Mouse (Mus musculus): Measurements from ENCODE around the gene Trhde. TPM values are rescaled to one million over a fixed set of nuclear protein-coding genes. Genes with fewer than 3 reads are reported as not detected.

Gene Trhde
- polyA plus RNA-seq (2011; ENCODE audit: insufficient read length, low read depth, missing spikeins), result 0.12 and 0.18 TPM in 2 replicates

DNA sequence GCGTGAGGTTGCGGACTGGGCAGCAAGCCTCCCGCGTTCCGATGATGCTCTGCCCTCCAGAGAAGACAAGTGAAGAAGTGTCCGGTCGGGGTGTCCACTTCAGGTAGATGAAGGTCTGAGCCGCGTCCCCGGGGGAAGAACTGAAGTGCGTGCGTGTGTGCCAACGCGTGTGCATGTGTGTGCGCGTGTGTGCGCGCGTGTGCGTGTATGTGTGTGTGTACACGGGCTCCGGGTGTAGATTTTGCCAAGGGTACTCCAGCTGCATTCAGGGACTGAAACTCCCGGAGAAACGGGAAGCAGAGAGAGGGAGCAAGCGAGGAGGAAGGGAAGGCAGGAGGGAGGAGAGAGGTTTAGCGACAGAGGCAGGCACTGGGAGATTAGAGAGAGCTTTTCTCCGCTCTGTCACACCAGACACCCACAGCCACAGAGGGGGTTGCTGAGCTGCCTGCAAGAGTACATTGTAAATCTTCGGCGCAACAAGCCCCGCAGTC lies at the start of gene Trhde:
Gene Trhde (minus strand): TSS at position 147 of the 491 bp plus-strand sequence.
- H3K4me1 ChIP-seq (ENCODE audit: control insufficient read depth, insufficient read depth, low read length), result no peaks in the 10 kb centered on the region
- no peak for TF ChIP-seq CTCF (IDR thresholded peaks at IDR 0.05; ENCODE audit: borderline replicate concordance, insufficient read depth, low read length)
- TF ChIP-seq POLR2A (IDR thresholded peaks at IDR 0.05; ENCODE audit: low read depth, low read length), result no peak
- H3K4me3 ChIP-seq (ENCODE audit: insufficient read depth, low read length), result peak within 1 kb of the TSS; percentile 42
- H3K27ac ChIP-seq (ENCODE audit: insufficient read depth, low read length), result no peak within 1 kb of the TSS

DNA sequence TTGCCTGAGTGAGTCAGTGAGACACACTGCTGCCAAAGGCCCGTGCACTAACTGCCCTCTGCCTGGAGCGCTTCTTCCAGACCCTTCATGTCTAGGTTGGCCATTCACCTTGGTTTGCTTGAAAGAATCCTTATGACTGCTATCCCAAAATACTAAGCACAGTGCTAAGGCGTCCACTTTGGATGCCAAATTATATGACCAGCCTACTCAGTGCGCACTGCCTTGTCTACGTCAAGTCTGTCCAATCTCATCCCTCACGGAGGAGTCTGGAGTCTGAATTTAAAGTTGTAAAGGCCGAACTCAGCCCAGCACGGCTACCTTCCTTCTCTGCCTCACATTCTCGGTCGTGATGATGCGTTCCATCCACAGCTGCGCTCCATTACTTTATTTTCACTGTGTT lies 39.9 kb upstream of the Trhde start:
- H3K4me1 ChIP-seq (ENCODE audit: control insufficient read depth, insufficient read depth, low read length), result no peaks in the 10 kb centered on the region
- TF ChIP-seq POLR2A (IDR thresholded peaks at IDR 0.05; ENCODE audit: low read depth, low read length), result no peak
- TF ChIP-seq CTCF (IDR thresholded peaks at IDR 0.05; ENCODE audit: borderline replicate concordance, insufficient read depth, low read length), result no peak
- H3K4me3 ChIP-seq (ENCODE audit: insufficient read depth, low read length), result no peak overlapping the region
- H3K27ac ChIP-seq (ENCODE audit: insufficient read depth, low read length), result no peak overlapping the region

DNA sequence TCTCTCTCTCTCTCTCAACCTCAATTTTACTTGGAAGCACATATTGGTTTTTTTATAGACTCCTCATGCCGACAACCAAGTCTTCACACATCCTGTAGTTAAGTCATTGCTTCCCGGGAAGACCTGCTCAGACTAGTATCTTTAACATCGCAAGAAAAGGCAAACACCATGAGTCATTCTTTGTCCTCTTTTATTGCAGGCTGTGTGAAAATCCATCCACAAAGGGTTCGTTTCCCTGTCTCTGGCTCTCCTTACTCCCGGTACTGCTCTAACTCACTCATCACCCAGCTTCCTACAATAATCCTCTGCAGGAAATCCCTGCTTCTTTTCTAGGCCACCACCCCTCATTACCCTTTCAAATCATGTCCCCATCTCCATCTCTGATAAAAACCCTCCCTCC lies 39.3 kb upstream of the Trhde start:
- no peak overlapping the region for H3K4me3 ChIP-seq (ENCODE audit: insufficient read depth, low read length)
- no peak overlapping the region for H3K27ac ChIP-seq (ENCODE audit: insufficient read depth, low read length)
- H3K4me1 ChIP-seq (ENCODE audit: control insufficient read depth, insufficient read depth, low read length), result no peaks in the 10 kb centered on the region
- no peak for TF ChIP-seq CTCF (IDR thresholded peaks at IDR 0.05; ENCODE audit: borderline replicate concordance, insufficient read depth, low read length)
- TF ChIP-seq POLR2A (IDR thresholded peaks at IDR 0.05; ENCODE audit: low read depth, low read length), result no peak

DNA sequence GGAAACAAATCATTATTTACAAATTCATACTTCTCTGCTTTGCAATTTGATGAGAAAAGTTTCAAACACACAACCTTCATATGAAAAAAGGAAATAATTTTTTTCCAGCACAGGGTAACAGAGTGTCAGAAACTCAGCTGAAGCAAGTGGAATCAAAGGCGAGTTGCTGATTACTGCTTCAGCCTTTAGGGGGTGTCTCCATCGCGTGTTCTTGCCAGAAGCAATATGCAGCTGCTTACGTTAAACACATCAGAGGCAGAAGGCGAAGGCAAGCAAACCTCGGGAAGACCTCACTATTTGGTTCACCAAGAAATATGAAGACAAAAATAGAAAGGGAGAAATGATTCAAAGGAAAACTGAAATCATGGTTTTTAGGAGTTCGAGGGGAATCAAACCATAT lies 29.2 kb upstream of the Trhde start:
- TF ChIP-seq POLR2A (IDR thresholded peaks at IDR 0.05; ENCODE audit: low read depth, low read length) (no peak), CTCF (IDR thresholded peaks at IDR 0.05; ENCODE audit: borderline replicate concordance, insufficient read depth, low read length) (no peak)
- H3K27ac ChIP-seq (ENCODE audit: insufficient read depth, low read length), result no peak overlapping the region
- no peak overlapping the region for H3K4me3 ChIP-seq (ENCODE audit: insufficient read depth, low read length)
- peaks cover 3% of the 10 kb centered on the region; the same call in 1 of the 2 replicates for H3K4me1 ChIP-seq (ENCODE audit: control insufficient read depth, insufficient read depth, low read length)

DNA sequence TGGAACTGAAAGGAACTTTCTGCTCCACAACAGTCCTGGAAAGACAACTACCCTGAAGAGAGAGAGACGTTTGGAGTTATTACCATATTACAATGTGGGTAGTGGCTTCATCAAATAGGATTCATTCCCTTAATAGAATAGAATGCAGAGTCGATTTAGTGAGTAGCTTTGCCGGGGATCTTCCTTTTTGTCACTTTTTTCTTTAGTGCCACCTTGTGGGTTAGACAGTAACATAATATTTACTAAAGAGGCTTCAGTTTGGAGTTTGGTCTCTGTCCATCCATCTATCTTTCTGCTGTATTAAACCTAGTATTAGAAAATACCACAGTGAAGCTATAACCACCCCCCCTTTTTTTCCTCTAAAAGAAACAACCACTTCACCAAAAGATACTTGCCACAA lies 6.7 kb upstream of the Trhde start:
- Histone ChIP-seq H3K4me3 (ENCODE audit: insufficient read depth, low read length) (no peak overlapping the region), H3K27ac (ENCODE audit: insufficient read depth, low read length) (no peak overlapping the region), H3K4me1 (ENCODE audit: control insufficient read depth, insufficient read depth, low read length) (no peaks in the 10 kb centered on the region)
- TF ChIP-seq CTCF (IDR thresholded peaks at IDR 0.05; ENCODE audit: borderline replicate concordance, insufficient read depth, low read length), result no peak
- TF ChIP-seq POLR2A (IDR thresholded peaks at IDR 0.05; ENCODE audit: low read depth, low read length), result no peak

DNA sequence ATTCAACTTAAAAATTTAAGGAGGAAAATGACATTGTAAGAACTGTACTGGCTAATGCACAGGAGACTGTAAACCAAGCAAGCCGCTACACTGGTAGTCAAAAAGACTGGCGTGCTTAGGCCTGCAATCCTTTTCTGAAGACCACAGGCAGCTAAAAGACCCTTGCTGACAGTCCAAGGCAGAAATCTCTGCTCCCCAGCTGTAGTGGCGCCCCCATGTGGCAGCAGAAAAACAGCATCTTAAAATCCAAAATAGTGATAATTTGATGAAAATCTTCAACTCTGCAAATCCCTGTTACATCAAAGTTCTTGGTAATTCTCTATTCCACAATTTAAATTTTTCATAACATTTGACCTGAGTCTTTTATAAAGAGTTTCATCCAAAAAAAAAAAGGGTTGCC lies 3.8 kb upstream of the Trhde start:
- Histone ChIP-seq H3K4me3 (ENCODE audit: insufficient read depth, low read length) (no peak overlapping the region), H3K27ac (ENCODE audit: insufficient read depth, low read length) (no peak overlapping the region), H3K4me1 (ENCODE audit: control insufficient read depth, insufficient read depth, low read length) (no peaks in the 10 kb centered on the region)
- TF ChIP-seq CTCF (IDR thresholded peaks at IDR 0.05; ENCODE audit: borderline replicate concordance, insufficient read depth, low read length) (peak; percentile 44; the same call in 1 of the 2 replicates), POLR2A (IDR thresholded peaks at IDR 0.05; ENCODE audit: low read depth, low read length) (no peak)

DNA sequence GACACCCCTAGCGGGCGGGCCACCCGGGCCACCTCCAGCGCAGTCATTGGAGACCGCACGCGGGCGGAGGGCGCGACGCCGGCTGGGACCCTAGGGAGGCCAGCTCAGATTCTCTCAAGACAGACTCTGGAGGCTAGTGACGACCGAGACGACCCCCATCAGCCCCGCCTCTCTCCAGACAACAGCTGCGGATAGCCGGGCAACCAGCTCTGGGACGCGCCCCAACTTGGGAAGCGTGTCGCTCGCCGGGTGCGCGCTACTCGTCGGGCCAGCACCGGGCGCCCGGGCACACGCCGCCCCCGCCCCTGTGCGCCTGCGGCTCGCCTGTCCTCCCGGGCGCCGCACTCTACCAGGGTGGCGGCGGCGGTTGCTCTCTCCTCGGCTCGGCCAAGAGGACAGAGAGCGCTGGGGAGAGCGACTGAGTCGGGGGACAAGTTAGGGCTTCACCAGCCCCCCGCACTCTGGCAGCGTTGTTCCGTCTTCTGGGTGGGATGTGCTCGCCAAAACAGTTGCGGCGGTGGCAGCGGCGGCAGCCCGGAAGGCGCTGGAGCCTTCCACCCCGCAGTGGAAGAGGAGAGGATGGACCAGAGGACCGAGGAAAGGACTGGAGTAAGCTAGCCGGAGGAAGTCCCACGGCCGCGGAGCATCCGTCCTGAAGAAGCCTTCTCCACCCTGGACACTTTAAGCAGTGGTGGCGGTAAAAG lies 498 bp downstream of the Trhde start:
- TF ChIP-seq CTCF (IDR thresholded peaks at IDR 0.05; ENCODE audit: borderline replicate concordance, insufficient read depth, low read length) (no peak), POLR2A (IDR thresholded peaks at IDR 0.05; ENCODE audit: low read depth, low read length) (no peak)
- H3K27ac ChIP-seq (ENCODE audit: insufficient read depth, low read length), result no peak overlapping the region

DNA sequence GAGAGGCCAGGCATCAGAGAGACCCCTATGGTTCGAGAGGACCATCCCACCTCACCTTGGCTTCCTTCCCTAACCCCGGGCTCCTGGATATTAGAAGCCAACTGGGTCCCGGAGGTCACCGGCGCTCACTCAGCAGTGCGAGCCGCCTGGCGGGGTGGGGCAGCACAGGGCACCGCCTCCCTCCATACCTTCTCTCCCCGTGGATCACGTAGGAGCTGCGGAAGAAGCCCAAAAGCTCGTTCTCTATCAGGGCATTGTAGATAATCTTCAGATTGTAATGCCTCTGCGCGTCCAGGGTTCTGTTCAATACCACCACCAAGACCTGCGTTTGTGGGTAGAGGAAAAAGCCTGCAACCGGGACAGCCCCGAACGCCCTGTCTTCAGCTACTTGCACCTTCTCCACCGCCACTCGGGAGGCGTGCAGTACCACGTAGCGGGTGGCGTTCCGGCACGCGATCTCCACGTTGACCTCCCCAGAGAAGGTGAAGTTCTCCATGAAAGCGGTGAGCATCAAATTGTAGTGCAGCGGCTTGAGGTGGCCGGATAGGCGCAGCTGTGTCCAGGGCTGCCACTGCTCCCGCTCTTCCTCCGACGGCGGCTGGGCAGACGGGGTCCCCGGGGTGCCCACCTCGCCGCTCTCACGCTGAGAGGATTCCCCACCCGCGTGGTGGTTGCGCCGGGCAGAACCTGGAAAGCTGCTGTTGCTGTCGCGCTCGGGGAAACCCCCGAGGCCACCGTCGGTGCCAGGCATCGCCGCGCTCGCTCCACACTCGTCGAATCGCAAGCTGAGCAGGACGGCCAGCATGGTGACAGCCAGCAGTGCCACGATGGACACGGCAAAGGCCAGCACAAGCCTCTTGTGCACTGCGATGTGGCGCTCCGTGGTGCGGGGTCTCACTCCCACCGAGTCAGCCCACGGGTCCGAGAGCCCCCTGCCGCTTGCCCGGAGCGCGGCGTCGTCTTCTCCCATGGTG lies 1.5 kb downstream of the Trhde start:
- Histone ChIP-seq H3K4me1 (ENCODE audit: control insufficient read depth, insufficient read depth, low read length) (no peaks in the 10 kb centered on the region), H3K27ac (ENCODE audit: insufficient read depth, low read length) (no peak overlapping the region), H3K4me3 (ENCODE audit: insufficient read depth, low read length) (peak overlapping the region; percentile 42)
- no peak for TF ChIP-seq CTCF (IDR thresholded peaks at IDR 0.05; ENCODE audit: borderline replicate concordance, insufficient read depth, low read length)
- TF ChIP-seq POLR2A (IDR thresholded peaks at IDR 0.05; ENCODE audit: low read depth, low read length), result no peak

More for the DNA sequence above, 498 bp downstream of the Trhde start:
- H3K4me1 ChIP-seq (ENCODE audit: control insufficient read depth, insufficient read depth, low read length), result no peaks in the 10 kb centered on the region
- peak overlapping the region; percentile 42 for H3K4me3 ChIP-seq (ENCODE audit: insufficient read depth, low read length)

DNA sequence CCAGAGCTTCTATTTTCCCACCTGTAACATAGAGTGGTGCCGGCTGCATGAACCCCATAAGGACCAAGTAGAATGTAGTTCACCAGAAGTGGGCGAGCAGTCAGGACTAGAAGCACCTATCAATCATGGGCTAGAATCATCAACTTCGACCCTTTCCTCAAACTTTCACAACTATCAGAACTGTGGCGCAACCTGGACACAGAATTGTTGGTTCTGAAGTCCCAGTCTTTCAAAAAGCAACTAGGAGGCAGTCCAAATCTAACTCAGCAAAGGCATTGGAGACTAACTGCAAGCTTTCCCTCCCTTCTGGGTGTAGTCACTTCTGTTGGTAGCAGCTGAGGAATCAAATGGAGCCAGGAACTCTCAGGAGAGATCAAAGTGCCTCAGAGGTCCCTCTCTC lies 2.6 kb downstream of the Trhde start:
- Histone ChIP-seq H3K4me3 (ENCODE audit: insufficient read depth, low read length) (no peak overlapping the region), H3K27ac (ENCODE audit: insufficient read depth, low read length) (no peak overlapping the region), H3K4me1 (ENCODE audit: control insufficient read depth, insufficient read depth, low read length) (no peaks in the 10 kb centered on the region)
- no peak for TF ChIP-seq POLR2A (IDR thresholded peaks at IDR 0.05; ENCODE audit: low read depth, low read length)
- TF ChIP-seq CTCF (IDR thresholded peaks at IDR 0.05; ENCODE audit: borderline replicate concordance, insufficient read depth, low read length), result no peak
